Mouse (Mus musculus) forebrain, embryonic 13.5 days (tissue): ENCODE measurements around the gene Iqcf6. TPM values are rescaled to one million over a fixed set of nuclear protein-coding genes. Genes with fewer than 3 reads are reported as not detected.
"Not testable (repeated sequence)": the region's sequence is repeated elsewhere in the genome, so short reads cannot be mapped to it uniquely, and the experiment has no call there.

Experiments
- ATAC-seq: fragments of 200-750 bp; cut with Nextera tagmentation; 2 replicates; pipeline ENCODE4 v1.8.0; 2017
- H3K27ac ChIP-seq: fragments of 300-500 bp; sonication (generic); 2 replicates; pipeline ENCODE4 v1.5.1; 2015; ENCODE audit warnings: inconsistent platforms, mild to moderate bottlenecking, moderate library complexity
- H3K27me3 ChIP-seq: fragments of 300-500 bp; sonication (generic); 2 replicates; pipeline ENCODE4 v1.6.1; 2015; ENCODE audit warnings: mild to moderate bottlenecking, inconsistent platforms
- H3K36me3 ChIP-seq: fragments of 300-500 bp; sonication (generic); 2 replicates; pipeline ENCODE4 v1.6.1; 2015; ENCODE audit warnings: mild to moderate bottlenecking, inconsistent platforms; ENCODE audit not compliant: poor library complexity, severe bottlenecking
- H3K4me1 ChIP-seq: fragments of 300-500 bp; sonication (generic); 2 replicates; pipeline ENCODE4 v1.6.1; 2015; ENCODE audit warnings: inconsistent platforms
- H3K4me2 ChIP-seq: fragments of 300-500 bp; sonication (generic); 2 replicates; pipeline ENCODE4 v1.6.1; 2015; ENCODE audit warnings: inconsistent platforms, mild to moderate bottlenecking, moderate library complexity
- H3K4me3 ChIP-seq: fragments of 300-500 bp; sonication (generic); 2 replicates; pipeline ENCODE4 v1.5.1; 2015; ENCODE audit warnings: mild to moderate bottlenecking, inconsistent platforms
- H3K9ac ChIP-seq: fragments of 300-500 bp; sonication (generic); 2 replicates; pipeline ENCODE4 v1.6.1; 2015; ENCODE audit warnings: mild to moderate bottlenecking, inconsistent platforms
- H3K9me3 ChIP-seq: fragments of 300-500 bp; sonication (generic); replicated peaks from 2 replicates; pipeline ENCODE4 v1.6.1; 2016; ENCODE audit warnings: inconsistent platforms
- WGBS: fragments of 180-500 bp; shearing (Covaris S2); methylation state at CpG from one replicate; pipeline ENCODE4 v1.1.7; 2015; 5-methylcytosine and 5-hydroxymethylcytosine counted together
- polyA plus RNA-seq: library from polyadenylated mRNA; unstranded; fragments of >200 nt; fragmentation: Nextera tagmentation; extraction: Ambion mirVana; gene quantifications from 2 replicates; pipeline ENCODE4 v1.2.1, GENCODE M21; 2015

Gene Iqcf6
- polyA plus RNA-seq, 1 experiment from 2014 or later: not detected

DNA sequence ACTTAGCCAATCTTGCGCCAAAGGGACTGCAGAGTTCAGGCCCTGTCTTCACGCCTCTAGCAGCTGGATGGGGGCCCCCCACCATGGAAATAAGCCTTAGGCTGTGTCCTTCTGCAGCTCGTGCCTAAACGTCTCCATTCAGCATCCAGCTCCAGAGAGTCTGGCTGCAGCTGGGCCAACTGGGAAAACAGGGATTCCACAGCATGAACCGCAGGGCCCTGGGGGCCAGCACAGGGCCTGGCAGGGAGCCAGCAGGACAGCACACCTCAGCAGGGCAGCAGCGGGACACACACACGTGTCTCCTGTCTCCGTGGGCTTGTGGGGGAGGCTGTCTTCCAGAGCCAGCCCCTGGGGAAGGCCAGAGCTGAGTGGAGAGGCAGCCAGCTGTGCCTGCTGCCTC, 1.4 kb downstream of the Iqcf6 start:
- not testable (repeated sequence) for H3K27me3 ChIP-seq, H3K4me3 ChIP-seq, H3K36me3 ChIP-seq, ATAC-seq, H3K9me3 ChIP-seq, H3K9ac ChIP-seq, H3K4me1 ChIP-seq, H3K27ac ChIP-seq, H3K4me2 ChIP-seq
- 33% methylated on average over 8 of the region's 8 CpGs for WGBS

DNA sequence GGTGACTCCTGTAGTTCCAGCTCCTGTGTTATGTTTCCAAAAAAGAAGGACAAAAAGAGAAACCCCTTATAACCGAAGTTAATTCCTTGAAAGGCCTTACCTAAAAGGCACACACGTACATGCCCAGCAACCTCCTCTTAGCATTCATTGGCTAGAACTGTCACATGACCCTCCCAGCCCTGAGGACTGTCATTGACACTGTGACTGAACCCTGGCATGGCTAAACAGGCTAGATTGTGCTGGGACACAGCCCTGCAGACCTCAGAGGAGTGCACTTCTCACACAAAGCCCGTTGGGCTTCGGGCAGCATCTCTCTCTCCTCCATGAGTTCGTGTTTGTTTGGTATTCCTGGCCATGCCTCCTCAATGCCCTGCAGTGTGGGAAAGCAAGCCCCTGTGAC, 5.8 kb downstream of the Iqcf6 start:
- H3K4me3 ChIP-seq: no peak overlapping the region
- H3K4me1 ChIP-seq: no peaks in the 10 kb centered on the region
- no peak overlapping the region for H3K9ac ChIP-seq
- no peak for ATAC-seq
- no peak overlapping the region for H3K4me2 ChIP-seq
- no peaks in the 10 kb centered on the region for H3K27me3 ChIP-seq
- H3K9me3 ChIP-seq: no peaks in the 10 kb centered on the region
- WGBS: 63% methylated on average over 5 of the region's 5 CpGs
- H3K27ac ChIP-seq: no peak overlapping the region
- no peaks in the 10 kb centered on the region for H3K36me3 ChIP-seq

DNA sequence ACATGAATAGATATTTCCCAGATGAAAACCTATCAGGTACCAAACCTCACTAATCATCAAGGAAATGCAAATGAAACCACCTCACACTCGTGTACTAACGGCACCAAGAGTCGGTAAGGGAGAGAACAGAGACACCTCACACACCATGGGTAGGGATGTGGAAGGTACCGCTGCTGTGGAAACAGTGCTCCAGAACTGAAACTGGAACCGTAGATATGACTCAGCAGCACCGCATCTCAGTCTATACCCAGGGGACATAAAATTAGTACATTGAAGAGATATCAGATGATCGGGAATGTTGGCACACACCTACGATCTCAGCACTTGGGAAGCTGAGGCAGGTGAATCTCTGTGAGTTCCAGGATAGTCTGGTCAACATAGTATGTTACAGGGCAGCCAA, 11.8 kb downstream of the Iqcf6 start:
- no peaks in the 10 kb centered on the region for H3K9me3 ChIP-seq
- 95% methylated on average over 8 of the region's 8 CpGs for WGBS
- no peak overlapping the region for H3K4me2 ChIP-seq
- H3K4me1 ChIP-seq: no peaks in the 10 kb centered on the region
- no peak overlapping the region for H3K27ac ChIP-seq
- no peaks in the 10 kb centered on the region for H3K36me3 ChIP-seq
- no peak for ATAC-seq
- H3K9ac ChIP-seq: no peak overlapping the region
- H3K27me3 ChIP-seq: no peaks in the 10 kb centered on the region
- no peak overlapping the region for H3K4me3 ChIP-seq

DNA sequence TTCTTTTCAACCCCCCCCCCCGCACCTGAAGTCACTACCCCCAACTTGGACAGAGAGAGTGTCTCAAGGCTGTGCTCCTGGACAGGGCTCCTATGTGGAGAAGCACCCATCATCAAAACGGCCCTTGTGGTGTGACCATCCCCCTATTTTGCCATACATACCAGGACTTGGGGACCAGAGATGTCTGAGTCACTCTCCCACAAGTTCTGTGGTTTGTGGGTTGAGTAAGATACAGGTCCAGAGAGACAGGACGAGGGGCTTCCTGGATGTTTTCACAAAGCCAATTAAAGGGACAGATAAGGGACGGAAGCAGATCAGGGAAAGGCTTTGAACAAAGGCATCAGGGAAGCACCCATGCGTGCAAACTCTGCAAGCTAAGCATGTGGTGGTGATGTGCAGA, 15.0 kb downstream of the Iqcf6 start:
- Histone ChIP-seq H3K4me3 (no peak overlapping the region), H3K4me1 (no peaks in the 10 kb centered on the region), H3K27me3 (no peaks in the 10 kb centered on the region), H3K9me3 (no peaks in the 10 kb centered on the region), H3K9ac (no peak overlapping the region), H3K27ac (no peak overlapping the region), H3K4me2 (no peak overlapping the region), H3K36me3 (no peaks in the 10 kb centered on the region)
- WGBS: 46% methylated on average over 5 of the region's 5 CpGs
- ATAC-seq: no peak

DNA sequence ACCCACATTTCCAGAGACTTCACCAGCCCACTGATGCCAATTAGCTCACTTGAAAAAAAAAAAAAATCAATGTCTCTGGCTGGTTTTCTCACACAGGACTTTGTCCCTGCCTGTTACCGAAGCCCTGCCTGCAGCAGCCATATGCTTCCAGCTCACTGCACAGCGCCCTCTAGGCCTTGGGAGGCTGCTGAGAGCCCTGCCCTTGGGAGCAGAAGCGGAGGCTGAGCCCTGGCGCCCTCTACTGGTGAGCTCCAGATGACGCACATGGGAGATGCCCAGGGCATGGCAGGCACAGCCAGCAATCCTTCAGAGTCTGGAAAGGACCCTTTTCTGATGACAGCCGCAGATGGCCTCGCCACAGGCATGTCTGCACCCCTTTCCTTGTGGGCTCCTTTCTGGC, 16.7 kb downstream of the Iqcf6 start:
- no peak overlapping the region for H3K9ac ChIP-seq
- no peaks in the 10 kb centered on the region for H3K27me3 ChIP-seq
- no peaks in the 10 kb centered on the region for H3K4me1 ChIP-seq
- H3K4me2 ChIP-seq: no peak overlapping the region
- H3K36me3 ChIP-seq: no peaks in the 10 kb centered on the region
- ATAC-seq: no peak
- no peak overlapping the region for H3K4me3 ChIP-seq
- 22% methylated on average over 7 of the region's 7 CpGs for WGBS
- no peak overlapping the region for H3K27ac ChIP-seq
- no peaks in the 10 kb centered on the region for H3K9me3 ChIP-seq

DNA sequence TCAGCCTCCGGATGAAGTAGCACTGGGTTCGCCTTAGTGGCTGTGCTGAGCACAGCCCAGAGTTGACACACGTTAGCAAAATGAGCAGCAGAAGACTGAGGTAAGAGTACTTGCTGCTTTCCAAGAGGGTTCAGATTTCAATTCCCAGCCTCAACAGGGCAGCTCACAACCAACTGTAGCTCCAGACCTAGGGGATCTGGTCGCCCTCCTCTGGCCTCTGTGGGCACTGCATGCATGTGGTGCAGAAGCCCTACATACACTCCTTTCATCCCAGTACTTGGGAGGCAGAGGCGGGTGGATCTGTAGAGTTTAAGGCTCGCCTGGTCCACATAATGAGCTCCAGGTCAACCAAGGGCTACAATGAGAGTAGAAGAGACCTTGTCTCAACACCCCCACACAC, 17.4 kb downstream of the Iqcf6 start:
- no peaks in the 10 kb centered on the region for H3K4me1 ChIP-seq
- no peak for ATAC-seq
- no peak overlapping the region for H3K9ac ChIP-seq
- H3K4me3 ChIP-seq: no peak overlapping the region
- no peak overlapping the region for H3K4me2 ChIP-seq
- 69% methylated on average over 6 of the region's 6 CpGs for WGBS
- H3K27me3 ChIP-seq: no peaks in the 10 kb centered on the region
- no peak overlapping the region for H3K27ac ChIP-seq
- no peaks in the 10 kb centered on the region for H3K36me3 ChIP-seq
- H3K9me3 ChIP-seq: no peaks in the 10 kb centered on the region

DNA sequence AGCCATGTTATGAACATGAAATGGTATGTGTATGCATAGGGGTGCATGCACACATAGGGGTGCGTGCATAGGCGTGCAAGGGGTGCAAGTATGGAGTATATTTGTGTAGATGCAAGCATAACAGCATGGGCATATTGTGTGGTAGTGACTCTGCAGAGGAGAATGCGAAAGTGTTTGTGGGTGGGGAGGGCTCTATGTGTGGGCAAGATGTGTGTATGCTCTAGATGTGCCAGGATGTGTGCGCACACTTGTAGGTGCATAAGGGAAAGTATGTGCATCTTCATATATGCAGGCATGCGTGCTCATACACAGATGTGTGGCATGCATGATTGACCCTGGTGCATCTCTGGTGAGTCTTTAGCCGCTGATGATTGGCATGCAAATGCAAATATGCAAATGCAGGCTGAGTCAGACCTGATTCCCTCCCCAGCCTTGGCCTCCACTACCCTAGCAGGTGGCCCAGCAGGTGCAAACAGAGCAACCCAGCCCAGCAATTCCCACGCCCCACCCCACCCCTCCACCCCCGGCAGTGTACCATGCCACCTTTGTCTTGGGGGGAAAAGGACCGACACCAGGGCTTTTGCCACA, 19.4 kb downstream of the Iqcf6 start:
- no peaks in the 10 kb centered on the region for H3K9me3 ChIP-seq
- WGBS: 76% methylated on average over 9 of the region's 9 CpGs

DNA sequence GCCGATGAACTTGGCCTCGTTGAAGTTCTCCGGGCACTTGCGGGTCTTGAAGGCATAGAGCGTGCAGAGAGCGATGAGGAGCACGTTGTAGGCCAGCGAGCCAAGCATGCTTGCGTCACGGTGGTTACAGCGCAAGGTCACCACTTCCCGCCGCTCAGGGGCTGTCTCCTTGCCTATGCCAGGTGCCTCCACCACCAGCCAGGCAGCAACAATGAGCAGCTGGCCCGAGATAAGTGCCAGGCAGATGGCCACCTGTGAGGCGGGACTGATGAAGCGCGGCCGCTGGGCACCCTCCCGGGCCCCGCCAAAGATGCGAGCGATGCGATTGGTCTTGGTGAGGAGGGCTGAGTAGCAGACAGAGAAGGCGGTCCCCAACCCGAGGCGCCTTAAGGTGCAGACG, 20.8 kb downstream of the Iqcf6 start:
- H3K36me3 ChIP-seq: no peaks in the 10 kb centered on the region
- H3K9me3 ChIP-seq: no peaks in the 10 kb centered on the region
- 84% methylated on average over 27 of the region's 27 CpGs for WGBS
- no peaks in the 10 kb centered on the region for H3K27me3 ChIP-seq
- no peak for ATAC-seq
- H3K4me2 ChIP-seq: no peak overlapping the region
- no peak overlapping the region for H3K9ac ChIP-seq
- H3K4me1 ChIP-seq: no peaks in the 10 kb centered on the region
- H3K27ac ChIP-seq: no peak overlapping the region
- H3K4me3 ChIP-seq: no peak overlapping the region

More for the DNA sequence above, 19.4 kb downstream of the Iqcf6 start:
- Histone ChIP-seq H3K27me3 (no peaks in the 10 kb centered on the region), H3K4me2 (no peak overlapping the region), H3K9ac (no peak overlapping the region), H3K36me3 (no peaks in the 10 kb centered on the region), H3K27ac (no peak overlapping the region), H3K4me1 (no peaks in the 10 kb centered on the region), H3K4me3 (no peak overlapping the region)
- no peak for ATAC-seq

DNA sequence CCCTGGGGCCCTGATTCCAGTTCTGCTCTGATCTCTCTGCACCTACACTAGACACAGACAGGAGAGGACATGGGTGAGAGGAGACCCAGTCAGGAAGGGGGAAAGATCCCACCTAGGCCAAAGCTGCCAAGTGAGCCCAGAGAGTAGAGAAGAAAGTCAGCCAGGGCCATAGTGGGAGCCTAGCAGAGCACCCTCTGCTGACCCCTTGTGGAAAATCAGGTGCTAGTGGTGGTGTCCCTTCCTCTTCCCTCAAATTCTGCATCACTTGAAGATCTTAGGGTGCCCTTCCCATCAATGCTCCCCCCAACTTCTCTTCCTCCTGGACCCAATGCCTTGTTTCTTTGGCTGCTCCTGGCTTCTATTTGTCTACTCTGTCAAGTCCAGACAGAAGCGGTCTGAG, 26.3 kb downstream of the Iqcf6 start:
- H3K4me1 ChIP-seq: peaks cover 22% of the 10 kb centered on the region

DNA sequence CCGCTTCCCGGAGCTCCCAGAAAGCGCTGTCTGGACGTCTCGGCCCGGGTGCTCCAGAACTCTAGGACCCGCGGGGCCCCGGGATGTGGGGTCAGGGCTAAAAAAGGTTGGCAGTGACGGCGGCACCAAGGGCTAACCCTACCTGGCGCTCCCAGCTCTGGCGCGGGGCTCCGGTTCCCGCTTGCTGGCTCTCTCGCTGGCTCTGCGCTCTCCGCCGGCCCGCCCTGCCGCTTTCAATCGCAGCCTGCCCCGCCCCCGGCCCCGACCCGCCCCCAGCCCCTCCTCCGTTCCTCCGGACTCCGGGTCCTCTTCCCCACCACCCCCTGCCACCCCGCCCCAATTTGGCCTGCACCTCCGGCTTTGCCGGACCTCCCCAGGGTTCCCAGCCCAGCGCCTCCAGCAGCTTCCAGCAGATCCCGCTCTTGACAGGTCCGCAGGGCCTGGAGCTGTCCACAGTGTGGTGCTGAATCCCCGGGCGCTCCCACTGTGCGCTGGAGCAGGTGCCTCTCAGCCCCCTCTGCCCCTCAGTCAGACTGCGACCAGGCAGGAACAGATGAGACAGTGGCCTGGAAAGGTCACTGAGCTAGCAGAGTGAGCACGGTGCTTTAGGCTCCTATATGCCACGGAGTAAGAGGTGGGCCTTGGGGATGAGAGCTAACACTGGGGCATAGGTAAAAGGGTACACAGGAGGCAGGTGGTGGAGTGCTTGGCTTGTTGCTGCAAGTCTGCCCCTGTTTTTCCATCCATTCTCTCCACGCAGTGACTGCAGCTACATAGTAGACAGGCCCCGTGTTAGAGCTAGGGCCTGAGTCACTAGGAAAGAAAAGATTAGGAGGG, 29.7 kb downstream of the Iqcf6 start, which contains the start of gene Grm2:
Grm2 (minus strand) TSS at position 199 of the 837 bp plus-strand sequence.
- H3K36me3 ChIP-seq: peaks cover 25% of the 10 kb centered on the region
- peaks cover 22% of the 10 kb centered on the region for H3K4me1 ChIP-seq
- ATAC-seq: peak; percentile 68
- H3K27me3 ChIP-seq: peaks cover 33% of the 10 kb centered on the region
- WGBS: 3% methylated on average over 22 of the region's 44 CpGs
- H3K4me3 ChIP-seq: peak within 1 kb of the TSS; percentile 51
- H3K27ac ChIP-seq: no peak within 1 kb of the TSS
- H3K9ac ChIP-seq: peak within 1 kb of the TSS; percentile 69
- no peaks in the 10 kb centered on the region for H3K9me3 ChIP-seq
- H3K4me2 ChIP-seq: peak within 1 kb of the TSS; percentile 81

More for the DNA sequence above, 26.3 kb downstream of the Iqcf6 start:
- Histone ChIP-seq H3K27ac (no peak overlapping the region), H3K4me3 (no peak overlapping the region), H3K27me3 (peaks cover 33% of the 10 kb centered on the region), H3K9ac (no peak overlapping the region), H3K9me3 (no peaks in the 10 kb centered on the region), H3K36me3 (no peaks in the 10 kb centered on the region), H3K4me2 (no peak overlapping the region)
- ATAC-seq: no peak
- WGBS: 84% methylated on average over 1 of the region's 1 CpGs

DNA sequence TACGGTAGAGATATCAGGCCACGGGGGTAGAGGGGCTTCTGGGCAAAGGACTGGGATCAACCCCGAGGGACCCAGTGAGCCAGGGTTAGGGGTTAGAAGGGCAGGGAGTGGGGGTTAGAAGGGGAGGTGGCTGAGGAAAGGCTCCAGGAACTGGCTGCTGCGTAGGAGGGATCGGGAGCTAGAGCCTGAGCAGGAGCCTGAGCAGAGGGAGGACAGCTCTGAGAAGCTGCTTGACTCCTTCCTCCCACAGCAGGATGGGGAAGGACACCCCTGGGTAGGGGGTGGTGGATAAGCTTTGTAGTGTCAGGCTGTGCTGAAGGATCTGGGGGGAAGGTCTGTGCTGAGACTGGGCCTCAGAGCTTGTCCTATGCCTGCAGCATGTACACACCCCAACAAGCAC, 30.4 kb downstream of the Iqcf6 start:
- 35% methylated on average over 5 of the region's 5 CpGs for WGBS
- H3K36me3 ChIP-seq: peaks cover 32% of the 10 kb centered on the region
- peaks cover 22% of the 10 kb centered on the region for H3K4me1 ChIP-seq
- H3K27ac ChIP-seq: no peak overlapping the region
- no peaks in the 10 kb centered on the region for H3K9me3 ChIP-seq
- peaks cover 33% of the 10 kb centered on the region for H3K27me3 ChIP-seq
- H3K9ac ChIP-seq: no peak overlapping the region
- H3K4me2 ChIP-seq: peak overlapping the region; percentile 81; the same call in 1 of the 2 replicates
- no peak overlapping the region for H3K4me3 ChIP-seq
- ATAC-seq: no peak

DNA sequence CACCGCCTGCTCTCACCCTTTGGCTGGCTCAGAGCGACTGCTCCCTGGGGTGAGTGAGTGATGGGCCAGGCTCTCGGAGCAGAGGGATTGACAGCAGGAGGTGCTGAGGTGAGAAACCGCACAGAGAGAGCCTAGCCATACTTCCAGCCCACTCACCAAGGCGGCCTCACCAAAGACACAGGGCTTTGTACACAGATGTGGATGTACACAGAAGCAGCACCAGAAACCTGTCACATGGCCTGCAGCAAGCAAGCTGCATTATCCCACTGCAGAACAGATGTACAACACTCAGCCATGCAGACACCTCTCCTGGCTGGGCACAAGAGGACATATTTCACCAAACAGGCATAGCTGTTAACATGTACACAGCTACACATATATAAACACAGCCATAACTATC, 31.2 kb downstream of the Iqcf6 start:
- H3K9me3 ChIP-seq: no peaks in the 10 kb centered on the region
- peaks cover 39% of the 10 kb centered on the region for H3K36me3 ChIP-seq
- H3K4me3 ChIP-seq: no peak overlapping the region
- no peak for ATAC-seq
- 47% methylated on average over 5 of the region's 5 CpGs for WGBS
- H3K27ac ChIP-seq: 0 out of 2 replicates have a peak overlapping the region, but pooled peaks have one; percentile 28
- peaks cover 22% of the 10 kb centered on the region for H3K4me1 ChIP-seq
- H3K4me2 ChIP-seq: no peak overlapping the region
- no peak overlapping the region for H3K9ac ChIP-seq
- peaks cover 33% of the 10 kb centered on the region for H3K27me3 ChIP-seq
